Mouse (Mus musculus) spleen, postnatal 10 days (tissue): Measurements from ENCODE around the gene Olfml2a.
A peak's percentile ranks its signal among the peaks of the same experiment; 100 is the strongest.

ENCODE experiments used
- DNase-seq, 2 experiments: peaks; one replicate each; pipeline ENCODE4 v3.0.0; 2021 to 2022; ENCODE audit warnings: low spot score in 2 of 2

Gene Olfml2a

DNA sequence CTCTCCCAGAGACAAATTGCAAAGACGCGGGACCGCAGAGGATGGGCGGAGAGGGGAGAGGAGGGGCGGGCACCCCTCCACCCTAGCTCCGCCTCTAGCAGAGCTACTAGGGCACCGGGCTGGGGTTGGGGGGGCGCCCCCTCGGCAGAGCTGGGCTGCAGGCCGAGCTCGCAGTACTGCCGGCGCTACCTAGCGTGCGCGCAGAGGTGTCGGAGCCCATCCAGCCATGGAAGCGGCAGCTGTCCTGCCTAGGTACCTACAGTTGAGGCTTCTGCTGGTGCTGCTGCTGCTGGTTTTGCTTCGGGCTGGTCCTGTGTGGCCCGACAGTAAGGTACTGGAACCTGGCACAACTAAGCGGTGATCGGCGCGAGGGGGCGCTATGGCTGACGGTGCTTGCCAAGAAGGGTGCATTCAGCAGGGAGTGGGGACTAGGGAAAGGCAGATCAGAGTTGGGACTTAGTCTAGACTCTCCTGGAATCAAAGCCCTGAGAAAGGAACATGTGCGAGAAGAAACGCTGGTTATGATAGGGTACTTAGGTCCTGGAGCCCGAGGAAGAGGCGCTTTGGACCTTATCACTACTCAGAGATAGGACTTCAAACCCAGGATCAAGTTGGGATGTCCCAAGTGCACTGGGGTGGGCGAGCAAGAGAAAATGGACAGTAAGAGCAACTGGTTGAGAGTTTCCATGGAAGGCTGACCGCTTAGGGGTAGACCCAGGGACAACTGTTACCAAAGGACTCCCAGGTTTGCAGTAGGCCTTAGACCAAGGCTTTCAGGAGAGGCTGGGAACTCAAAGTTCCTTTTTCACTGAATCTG is at the start of gene Olfml2a:
Gene Olfml2a (plus strand): TSS at position 128 of the 817 bp plus-strand sequence.
- DNase-seq = peak; percentile 58 to 84

DNA sequence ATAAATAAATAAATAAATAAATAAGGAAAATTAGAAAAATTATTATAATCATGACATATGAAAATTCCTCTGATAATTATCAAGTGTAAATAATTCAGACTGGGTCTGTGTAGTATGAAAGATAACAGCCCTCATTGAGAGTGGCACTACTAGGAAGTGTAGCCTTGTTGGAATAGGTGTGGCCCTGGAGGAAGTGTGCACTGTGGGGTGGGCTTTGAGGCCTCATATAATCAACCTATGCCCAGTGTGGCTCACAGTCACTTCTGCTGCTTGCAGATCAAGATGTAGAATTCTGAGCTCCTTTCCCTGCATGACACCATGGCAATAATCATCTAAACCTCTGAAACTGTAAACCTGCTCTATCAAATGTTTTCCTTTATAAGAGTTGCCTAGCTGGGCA is 28.9 kb upstream of the Olfml2a start:
- no peak for DNase-seq

DNA sequence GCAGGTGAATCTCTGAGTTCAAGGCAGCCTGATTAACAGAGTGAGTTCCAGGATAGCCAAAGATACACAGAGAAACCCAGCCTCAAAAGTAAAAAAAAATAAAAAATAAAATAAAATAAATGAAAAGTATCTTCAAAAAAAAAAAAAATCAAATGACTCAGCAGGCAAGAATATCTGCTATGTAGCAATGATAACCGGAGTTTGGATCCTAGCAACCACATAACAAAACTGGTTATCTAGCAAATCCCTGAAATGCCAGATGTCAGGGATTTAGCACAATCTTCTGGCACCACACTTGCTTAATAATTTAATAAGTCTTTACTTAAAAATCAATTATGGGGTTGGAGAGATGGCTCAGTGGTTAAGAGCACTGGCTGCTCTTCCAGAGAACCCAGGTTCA is 27.5 kb upstream of the Olfml2a start:
- DNase-seq = no peak

DNA sequence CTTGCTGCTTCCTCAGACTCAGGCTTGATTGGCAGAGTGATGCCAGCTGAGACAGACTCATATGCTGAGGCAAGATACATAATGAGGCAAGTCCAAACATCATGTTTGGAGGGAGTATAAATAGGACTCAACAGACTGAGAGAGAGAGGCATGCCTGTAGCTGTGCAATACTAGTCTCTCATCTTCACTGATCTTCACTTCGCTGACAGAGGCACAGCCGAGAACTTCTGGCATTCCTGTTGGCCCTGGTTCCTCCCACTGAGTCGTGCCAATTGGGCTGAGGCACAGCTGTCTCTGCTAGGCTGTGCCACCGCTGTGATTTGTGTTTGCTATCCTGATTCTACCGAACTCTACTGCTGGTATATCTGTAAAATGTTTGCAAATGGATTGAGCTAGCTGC is 25.7 kb upstream of the Olfml2a start:
- DNase-seq = no peak

DNA sequence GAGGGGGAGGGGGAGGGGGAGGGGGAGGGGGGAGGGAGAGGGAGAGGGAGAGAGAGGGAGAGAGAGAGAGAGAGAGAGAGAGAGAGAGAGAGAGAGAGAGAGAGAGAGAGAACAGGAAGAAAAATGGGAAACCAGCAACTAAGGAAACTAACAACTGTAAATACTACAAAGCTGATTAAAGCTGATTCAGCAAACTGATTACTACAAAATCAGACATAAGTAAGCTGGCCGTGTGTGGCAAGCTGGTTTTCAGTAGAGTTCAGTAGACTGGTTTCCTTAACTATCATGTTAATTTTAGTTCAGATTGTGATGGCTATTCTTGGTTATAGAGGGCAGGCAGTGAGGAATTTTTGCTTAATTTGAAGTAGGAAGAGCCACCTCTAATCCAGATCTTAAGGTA is 23.2 kb upstream of the Olfml2a start:
- no peak for DNase-seq

DNA sequence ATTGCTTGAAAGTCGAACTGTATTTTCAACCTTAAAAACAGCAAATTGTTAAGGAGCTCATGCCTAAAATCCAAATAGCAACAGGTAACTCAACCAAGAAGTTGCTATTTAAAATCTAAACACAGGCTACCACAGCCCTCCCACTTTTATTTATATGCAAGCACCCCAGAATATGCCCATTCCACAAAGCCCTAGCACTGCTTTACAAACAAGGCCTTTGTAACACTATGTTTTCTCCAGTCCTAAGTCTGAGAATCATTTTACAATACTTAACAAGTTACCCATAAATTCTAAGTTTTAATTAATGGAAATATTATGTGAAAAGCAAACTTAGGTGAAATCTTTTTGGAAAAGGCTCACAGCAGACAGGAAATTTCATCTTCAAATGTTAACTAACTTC is 17.3 kb upstream of the Olfml2a start:
- DNase-seq = no peak

DNA sequence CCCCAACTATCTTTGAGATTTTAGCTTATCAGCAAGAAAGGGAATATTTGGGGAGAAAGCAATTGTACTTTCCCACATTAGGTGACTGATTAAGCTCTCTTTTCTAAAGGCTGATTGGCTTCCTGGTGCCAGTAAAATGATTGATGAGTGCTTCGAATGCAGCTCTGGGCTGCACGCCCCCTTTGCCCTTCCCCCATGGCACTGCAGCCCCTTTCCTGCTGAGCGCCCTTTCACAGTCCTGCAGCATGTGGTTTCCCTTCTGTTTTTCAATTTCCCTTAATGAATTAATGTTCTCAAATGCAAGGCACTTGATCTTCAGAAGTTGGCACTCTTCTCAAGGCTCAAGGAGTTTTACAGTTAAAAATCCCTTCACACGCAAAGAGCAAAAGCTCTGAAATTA is 16.8 kb upstream of the Olfml2a start:
- DNase-seq = no peak

DNA sequence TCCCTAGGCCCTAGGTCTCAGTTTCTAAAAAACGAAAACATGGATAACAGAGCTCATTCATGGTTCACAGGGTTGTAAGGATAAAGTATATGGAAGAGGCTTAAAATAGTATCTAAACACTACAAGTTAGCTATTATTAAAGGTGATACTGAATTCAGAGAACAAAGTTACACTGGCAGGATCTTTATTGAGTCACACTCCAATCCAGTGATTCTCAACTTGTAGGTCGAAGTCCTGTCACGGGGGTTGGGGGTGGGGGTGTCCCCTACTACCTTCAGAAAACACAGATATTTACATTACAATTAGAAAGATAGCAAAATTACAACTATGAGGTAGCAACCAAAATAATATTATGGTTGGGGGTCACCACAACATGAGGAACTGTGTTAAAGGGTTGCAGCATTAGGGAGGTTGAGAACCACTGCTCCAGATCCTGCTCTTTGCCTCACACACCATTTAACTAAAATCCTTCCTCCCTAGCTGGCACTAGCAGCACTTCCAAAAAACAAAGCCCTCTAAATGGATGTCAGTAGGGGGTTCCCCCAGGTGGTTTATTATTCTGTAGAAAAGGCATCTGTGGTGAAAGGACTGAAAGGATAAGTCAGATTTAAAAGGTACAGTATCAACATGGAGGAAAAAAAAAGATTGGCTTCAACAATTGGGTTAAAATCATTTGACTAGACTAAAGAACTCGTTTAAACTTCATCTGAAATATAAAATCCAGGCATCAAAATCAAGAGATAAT is 14.7 kb upstream of the Olfml2a start:
- no peak for DNase-seq

DNA sequence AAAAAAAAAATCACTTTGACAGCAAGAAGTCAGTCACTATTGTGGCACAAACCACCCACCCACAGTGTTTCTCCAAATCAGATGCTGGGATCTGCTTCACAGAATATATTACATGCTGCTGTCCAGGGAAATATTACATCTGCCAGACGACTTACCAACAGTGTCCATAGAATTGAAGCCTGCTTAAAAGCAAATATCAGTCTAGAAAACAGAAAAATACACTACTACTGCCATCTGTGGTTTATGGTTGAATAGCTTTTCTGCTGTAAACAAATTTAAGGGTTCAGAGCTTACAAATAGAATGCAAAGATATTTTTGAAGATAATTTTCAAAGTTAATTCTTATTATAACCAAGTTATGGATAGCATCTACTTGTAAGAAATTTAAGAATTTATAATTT is 10.4 kb upstream of the Olfml2a start:
- DNase-seq = no peak

DNA sequence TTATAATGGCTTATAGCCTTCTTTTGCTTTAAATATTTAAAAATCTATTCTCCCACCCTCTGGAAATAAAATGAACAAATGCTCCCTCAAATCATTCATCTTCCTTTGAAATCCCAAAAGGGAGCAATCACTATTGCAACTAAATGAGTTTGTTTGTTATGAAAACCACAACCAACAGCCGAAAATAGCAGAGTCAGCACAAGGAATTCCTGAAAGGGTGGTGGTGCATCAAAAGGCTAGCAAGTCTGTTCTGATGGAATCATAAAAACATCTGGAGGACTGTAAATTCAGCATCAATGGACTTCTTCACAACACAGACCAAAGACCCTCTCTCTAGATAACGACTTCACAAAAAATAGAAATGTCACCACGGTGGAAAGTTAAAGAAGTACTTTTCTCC is 8.3 kb upstream of the Olfml2a start:
- DNase-seq = no peak

DNA sequence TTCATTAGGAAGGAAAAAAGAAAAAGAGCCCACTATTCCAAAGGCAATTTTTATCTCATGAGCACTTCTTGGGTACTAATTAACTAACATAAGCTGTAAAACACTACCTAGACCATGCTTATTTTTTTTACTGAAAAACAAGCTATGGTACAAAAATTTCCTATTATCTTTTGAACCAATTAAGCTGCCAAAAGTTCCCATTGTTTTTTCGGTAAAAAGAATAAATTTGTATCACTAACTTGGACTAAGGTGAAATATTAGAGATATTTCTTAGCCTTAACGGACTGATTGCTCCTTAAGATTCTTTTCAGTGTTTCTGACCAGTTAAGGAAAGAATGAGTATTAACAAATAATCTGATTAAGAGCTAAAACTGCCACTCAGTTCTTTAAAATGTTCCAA is 7.9 kb upstream of the Olfml2a start:
- no peak for DNase-seq

DNA sequence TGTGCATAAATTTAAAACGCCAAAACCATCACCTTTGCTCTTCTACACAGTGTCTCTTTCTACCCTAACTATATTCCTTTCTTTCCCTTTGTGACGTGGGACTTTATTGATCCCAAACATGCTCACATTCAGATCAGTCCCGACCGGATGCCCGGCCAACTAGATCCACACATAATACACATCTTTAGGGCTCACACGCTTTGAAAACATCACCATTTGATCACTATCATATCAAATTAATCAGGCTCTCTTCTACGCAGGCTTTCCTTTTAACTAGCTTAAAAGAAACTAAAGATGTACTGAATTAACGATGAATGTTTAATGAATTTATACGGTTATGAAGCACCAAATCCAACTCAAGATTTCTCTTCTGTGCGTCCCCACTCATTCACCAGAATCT is 7.2 kb upstream of the Olfml2a start:
- DNase-seq = no peak

DNA sequence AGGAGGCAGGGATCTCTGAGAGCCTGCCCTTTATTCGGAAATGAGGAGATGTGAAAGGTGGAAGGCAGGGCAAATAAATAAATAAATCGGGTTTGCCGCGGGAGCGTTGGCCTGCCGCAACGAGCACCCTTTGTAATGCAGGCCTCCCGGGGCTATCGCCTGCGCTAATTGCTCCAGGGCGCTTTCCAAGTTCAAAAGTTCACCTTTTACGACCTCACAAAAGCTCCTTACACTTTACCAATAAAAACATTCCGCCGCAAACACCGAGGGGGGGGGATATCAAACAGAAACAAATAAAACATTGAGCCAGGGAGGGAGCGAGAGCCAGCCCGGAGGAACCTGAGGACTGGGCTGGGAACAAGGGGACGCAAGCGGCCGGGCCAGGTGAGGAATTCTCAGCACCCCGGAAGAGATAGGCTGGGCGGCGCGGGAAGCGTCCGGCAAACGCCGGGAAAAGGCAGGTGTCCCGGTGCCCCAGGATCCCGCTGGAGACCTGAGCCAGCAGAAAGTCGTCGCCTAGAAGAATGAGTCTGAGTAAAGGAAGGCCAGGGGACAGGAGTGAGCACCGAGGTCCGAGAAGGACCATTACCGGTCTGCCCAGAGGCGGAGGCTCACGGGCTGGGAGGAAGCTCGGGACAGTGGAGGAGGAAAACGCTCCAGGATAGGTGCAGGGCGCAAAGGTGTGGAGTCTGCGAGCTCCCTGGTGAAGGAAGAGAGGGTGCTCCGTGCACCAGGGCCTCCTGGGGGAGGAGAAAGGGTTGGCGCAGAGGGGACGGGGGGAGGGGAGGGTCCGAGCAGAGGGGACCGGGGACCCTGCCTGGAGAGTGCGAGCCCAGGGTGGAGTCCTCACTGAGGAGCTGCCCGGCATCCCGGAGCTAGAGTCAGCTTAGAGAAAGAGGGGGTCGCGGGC is 6.4 kb upstream of the Olfml2a start:
- peak in 1 of 2 experiments; percentile 19 for DNase-seq

DNA sequence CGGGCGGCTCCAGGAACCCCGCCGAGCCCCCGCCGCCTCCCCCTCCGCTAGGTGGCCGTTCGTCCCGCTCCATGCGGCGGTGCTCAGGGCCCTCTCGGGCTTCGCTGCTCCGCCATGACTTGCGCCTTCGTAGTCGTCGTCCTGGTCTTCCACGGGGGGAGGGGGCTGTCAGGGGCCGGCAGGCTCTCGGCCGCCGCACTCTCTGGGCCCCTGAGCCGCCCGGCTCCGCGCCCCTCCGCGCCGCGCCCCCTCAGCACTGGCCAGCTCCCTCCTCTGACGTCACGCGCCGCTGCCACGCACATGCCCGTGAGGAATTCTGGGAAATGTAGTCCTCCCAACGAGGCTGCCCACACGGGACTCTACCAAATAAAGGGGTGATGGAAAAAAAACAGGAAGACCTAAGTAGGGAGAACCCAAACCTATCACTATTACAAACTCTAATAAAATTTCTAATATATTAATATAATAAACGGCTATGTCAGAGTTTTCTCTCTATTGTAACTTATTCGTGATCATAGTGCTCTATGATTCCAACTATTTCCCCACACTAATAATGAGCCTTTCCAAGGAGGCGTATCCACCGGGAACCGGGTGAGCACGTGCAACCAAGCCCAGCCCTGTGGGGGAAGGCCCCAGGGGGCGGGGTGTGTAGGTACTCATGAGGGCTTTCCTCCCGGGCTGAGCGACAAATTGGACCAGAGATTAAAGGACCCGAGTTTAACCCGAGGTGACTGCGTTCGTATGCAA is 5.5 kb upstream of the Olfml2a start:
- DNase-seq = peak; percentile 86 to 92

DNA sequence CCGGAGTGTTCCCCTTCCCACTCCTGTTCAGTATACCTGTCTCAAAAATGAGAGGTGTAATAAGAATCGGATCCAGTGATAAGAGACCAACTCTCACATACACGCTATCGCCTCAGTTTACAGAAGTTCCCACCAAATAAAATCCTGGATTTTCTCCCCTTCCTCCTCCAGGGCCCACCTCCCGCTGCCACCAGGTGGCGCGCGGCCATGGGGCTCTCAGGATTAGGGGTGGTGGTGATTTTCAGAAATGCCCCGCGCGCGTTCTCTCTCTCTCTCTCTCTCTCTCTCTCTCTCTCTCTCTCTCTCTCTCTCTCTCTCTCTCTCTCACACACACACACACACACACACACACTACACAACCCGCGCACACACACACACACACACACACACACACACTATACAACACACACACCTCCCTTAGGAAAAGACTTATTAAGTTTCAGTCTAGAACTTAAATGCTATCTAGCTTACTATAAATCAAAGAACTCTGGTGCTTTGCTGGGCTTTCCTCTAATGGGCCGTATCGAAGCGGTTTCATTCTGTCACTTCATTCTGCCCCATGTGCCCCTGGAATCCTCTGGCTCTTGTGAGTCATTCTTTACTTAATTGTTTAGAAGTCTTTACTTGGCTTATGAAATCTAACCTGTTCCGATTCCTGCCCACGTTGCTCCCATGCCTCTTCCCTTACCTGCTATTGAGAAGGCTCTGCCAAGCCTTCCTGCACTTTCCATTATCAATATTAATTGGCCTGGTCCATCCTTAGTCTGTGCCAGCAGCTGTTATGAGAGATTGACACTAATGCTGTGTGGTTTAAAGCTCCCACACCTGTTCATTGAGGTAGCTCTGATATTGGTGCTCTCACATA is 4.4 kb upstream of the Olfml2a start, which contains the start of gene Nr6a1:
Gene Nr6a1 (minus strand): TSS at position 574 of the 865 bp plus-strand sequence.
- DNase-seq = peak; percentile 59 to 81

DNA sequence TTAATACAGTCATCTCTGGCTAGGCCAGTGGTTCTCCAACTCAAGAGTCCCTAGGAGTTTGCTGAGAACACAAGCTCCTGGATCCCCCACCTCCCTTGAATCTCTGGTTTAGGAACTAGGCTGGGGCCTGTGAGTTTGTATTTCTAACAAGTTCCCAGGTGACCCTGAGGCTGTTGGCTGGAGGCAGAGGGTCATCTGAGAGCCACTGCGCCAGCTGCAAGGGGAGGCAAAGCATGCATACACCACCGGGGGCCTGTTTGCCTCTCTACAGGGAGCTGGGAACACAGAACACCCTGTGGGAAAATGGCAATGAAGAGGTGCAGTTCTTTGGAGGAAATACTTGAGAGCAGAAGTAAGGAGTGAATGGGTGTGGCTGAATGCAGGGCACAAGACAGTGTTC is 1.5 kb upstream of the Olfml2a start:
- DNase-seq = no peak

DNA sequence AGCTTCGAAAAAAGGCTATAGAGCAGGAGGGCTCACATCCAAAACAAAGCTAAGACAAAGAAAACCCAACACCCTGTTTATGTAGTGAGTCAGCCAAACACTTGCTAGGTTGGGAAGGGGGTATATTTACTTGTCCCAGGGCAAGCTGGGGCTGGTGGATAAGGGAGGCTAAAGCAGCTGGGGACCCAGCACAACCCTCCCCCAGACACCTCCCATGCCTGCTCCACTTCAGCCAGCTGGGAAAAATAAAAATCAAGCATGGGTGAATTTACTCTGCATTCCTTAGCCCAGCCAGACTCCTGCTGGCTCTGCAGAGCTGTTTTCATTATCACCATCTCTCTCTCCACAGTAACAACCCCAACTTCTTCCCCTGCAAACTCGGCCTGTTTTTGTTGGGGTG is 2.2 kb downstream of the Olfml2a start:
- no peak for DNase-seq

DNA sequence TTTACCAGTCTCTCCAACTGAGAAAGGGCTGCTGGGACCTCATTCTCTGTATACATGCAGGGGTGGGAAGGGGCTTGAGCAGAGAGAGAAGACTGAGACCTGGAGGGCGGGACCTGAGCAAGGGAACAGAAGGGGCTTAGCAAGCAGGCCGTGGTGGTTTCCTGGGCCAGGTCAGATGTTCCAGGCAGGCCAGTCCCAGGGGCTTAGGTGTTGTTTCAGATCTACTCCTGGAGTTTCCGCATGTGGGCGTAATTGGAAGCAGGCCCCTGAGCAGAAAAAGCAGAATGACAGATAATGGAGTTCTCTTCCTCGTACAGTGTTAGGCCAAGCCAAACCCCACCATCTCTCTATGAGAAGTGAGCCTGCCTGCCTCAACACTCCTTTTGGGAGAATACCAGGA is 3.2 kb downstream of the Olfml2a start:
- DNase-seq = peak in 1 of 2 experiments; percentile 2

DNA sequence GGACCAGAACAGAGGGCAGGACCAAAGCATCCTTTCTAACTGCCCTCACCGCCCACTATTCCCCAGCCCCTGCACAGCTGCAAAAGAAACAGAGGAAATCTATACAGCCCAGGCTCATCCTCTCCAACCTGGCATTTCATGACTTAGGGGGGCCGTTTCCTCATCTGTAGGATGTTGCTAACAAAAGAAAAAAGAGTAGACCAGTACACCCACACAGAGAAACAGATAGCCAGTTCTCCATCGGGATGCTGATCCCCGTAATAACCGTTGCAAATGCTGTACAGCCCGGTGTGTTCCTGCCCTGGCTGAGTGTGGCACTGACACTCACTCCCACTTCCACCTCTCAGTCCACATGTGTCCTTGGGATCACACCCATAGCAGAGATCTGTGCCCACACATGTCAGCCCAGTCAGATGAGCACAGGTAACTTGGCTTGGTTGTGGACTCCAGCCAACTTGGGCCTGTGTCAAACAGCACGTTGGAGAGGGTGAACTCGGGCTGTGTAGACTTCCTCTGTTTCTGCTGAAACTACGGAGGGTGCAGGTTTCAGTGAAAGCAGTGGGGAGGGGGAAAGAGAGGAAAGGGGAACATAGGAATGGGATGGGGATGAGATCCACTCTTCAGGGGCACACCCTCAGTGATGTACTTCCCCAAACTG is 5.1 kb downstream of the Olfml2a start:
- no peak for DNase-seq

DNA sequence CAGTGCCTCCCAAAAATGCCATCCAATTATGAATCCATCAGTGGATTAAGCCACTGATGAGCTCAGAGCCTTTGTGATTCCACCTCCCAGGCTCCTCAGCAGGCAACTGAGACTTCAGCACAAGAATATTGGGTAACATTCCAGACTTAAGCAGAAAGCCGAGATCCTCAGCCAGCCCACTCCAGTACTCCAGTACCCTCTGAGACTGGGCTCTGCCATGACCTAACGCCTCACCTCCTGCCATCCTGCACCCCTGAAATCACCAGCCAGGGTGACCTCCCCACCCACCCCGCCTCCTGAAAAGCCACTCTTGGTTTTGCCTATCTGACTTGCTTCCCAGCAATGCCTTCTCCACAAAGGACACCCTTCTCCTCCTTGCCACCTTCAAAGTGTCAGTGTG is 5.6 kb downstream of the Olfml2a start:
- no peak for DNase-seq
